Mouse (Mus musculus): ENCODE measurements at regions not wholly inside any gene's neighbourhood (a gene's known extent, or its start where the extent isn't known, plus 50 kb on each side); places are given as distances from the start of the nearest gene placed in this dataset.

DNA sequence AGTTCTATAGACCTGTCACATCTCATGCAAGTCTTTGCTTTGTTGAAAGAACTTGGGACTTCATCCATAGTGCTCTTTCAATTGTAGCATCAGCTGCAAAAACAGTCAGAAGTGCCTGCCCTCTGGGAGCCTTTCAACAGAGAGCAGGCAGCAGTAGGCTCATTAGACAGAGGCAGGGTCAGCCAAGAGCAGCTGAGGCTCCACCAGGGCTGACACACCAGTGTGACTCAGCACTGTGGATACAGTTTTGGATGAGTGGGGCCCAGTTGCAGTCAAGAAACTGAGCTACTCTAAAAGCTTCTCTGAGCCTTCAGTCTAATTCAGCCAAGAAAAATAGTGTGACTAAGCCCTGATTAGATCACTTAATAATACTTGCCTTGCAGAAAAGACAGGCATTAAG lies 326.0 kb upstream of the Arrdc3 start:
- DNase-seq (no peak), ATAC-seq (no peak; the same call in 1 of the 2 replicates)

More for the DNA sequence above, 326.0 kb upstream of the Arrdc3 start:
- no peak for TF ChIP-seq CTCF (IDR thresholded peaks at IDR 0.05; ENCODE audit: low read depth)
- no peak overlapping the region for H3K9ac ChIP-seq
- no peaks in the 10 kb centered on the region for H3K36me3 ChIP-seq (ENCODE audit: insufficient read depth)
- no peaks in the 10 kb centered on the region for H3K27me3 ChIP-seq (ENCODE audit: insufficient read depth, low read length)
- H3K4me1 ChIP-seq (ENCODE audit: insufficient read depth) = no peaks in the 10 kb centered on the region
- no peak overlapping the region for H3K27ac ChIP-seq (ENCODE audit: low read depth, low read length)
- H3K9me3 ChIP-seq (ENCODE audit: low read length) = no peaks in the 10 kb centered on the region
- H3K4me3 ChIP-seq (ENCODE audit: low read depth, low read length) = no peak overlapping the region
- H3K4me2 ChIP-seq (ENCODE audit: low read depth) = no peak overlapping the region

All from forebrain, postnatal 0 days (tissue).